Mouse (Mus musculus) hematopoietic stem cell, adult 5-6 weeks (primary cell): ENCODE results near the gene Nomo1. TPM values are rescaled to one million over a fixed set of nuclear protein-coding genes. Genes with fewer than 3 reads are reported as not detected.

Experiments used
- ATAC-seq, 2 experiments: fragments of 125-278 bp in 1 of 2; replicated peaks in 1 of 2; 2 replicates each; pipeline ENCODE4 v1.8.0; 2016 to 2017; ENCODE audit warnings: inconsistent platforms in 2 of 2, mild to moderate bottlenecking in 2 of 2, moderate number of reproducible peaks in 2 of 2, low read depth in 1 of 2, moderate TSS enrichment in 1 of 2; ENCODE audit not compliant: low FRiP score in 2 of 2, poor library complexity in 2 of 2, severe bottlenecking in 2 of 2, insufficient read depth in 1 of 2, low TSS enrichment in 1 of 2
- total RNA-seq: library from RNA; stranded (forward); fragments of 172-1452, 232-1000 nt; gene quantifications from 2 replicates; pipeline ENCODE4 v1.2.3, GENCODE M21; 2017

Gene Nomo1
- total RNA-seq, 1 experiment from 2014 or later, result 48.5 TPM

- no peak for ATAC-seq
Observed at GRCm38 (mm10) chr7:46035468-46035867, 2.0 kb downstream of the Nomo1 start.

GRCm38 (mm10) chr7:46037433-46037832, 3.9 kb downstream of the Nomo1 start:
- ATAC-seq, result no peak

GRCm38 (mm10) chr7:46039873-46040272, 6.4 kb downstream of the Nomo1 start:
- ATAC-seq, result no peak

- no peak for ATAC-seq
Observed at GRCm38 (mm10) chr7:46044106-46044505, 10.6 kb downstream of the Nomo1 start.

- no peak for ATAC-seq
Observed at GRCm38 (mm10) chr7:46045882-46046281, 12.4 kb downstream of the Nomo1 start.

- no peak for ATAC-seq
Observed at GRCm38 (mm10) chr7:46047873-46048562, 14.5 kb downstream of the Nomo1 start.

- ATAC-seq, result no peak
Observed at GRCm38 (mm10) chr7:46049981-46050380, 16.5 kb downstream of the Nomo1 start.

GRCm38 (mm10) chr7:46052161-46052821, 18.8 kb downstream of the Nomo1 start:
- no peak for ATAC-seq

- ATAC-seq, result no peak
Observed at GRCm38 (mm10) chr7:46053566-46053965, 20.1 kb downstream of the Nomo1 start.

GRCm38 (mm10) chr7:46058882-46059281, 25.4 kb downstream of the Nomo1 start:
- ATAC-seq, result peak; percentile 78 to 81

GRCm38 (mm10) chr7:46060688-46061087, 27.2 kb downstream of the Nomo1 start:
- no peak for ATAC-seq

GRCm38 (mm10) chr7:46061614-46062013, 28.1 kb downstream of the Nomo1 start:
- no peak for ATAC-seq

- ATAC-seq, result no peak
Observed at GRCm38 (mm10) chr7:46063296-46063695, 29.8 kb downstream of the Nomo1 start.

- no peak for ATAC-seq
Observed at GRCm38 (mm10) chr7:46068831-46069230, 35.3 kb downstream of the Nomo1 start.

GRCm38 (mm10) chr7:46076844-46077243, 43.3 kb downstream of the Nomo1 start:
- ATAC-seq, result no peak

GRCm38 (mm10) chr7:46077675-46078074, 44.2 kb downstream of the Nomo1 start:
- ATAC-seq, result no peak

GRCm38 (mm10) chr7:46084024-46084423, 50.5 kb downstream of the Nomo1 start:
- no peak for ATAC-seq

- ATAC-seq, result peak; percentile 23 to 33; a peak in 1 of 4 replicates
Observed at GRCm38 (mm10) chr7:46084839-46085513, 51.5 kb downstream of the Nomo1 start.
